Mouse (Mus musculus) large intestine, adult 2 months (tissue): ENCODE measurements around the gene Hist1h2ap. TPM values are rescaled to one million over a fixed set of nuclear protein-coding genes. Genes with fewer than 3 reads are reported as not detected.
A peak's percentile ranks its signal among the peaks of the same experiment; 100 is the strongest.
"Not testable (repeated sequence)": the region's sequence is repeated elsewhere in the genome, so short reads cannot be mapped to it uniquely, and the experiment has no call there.

Source experiments
- DNase-seq: peaks from one replicate; pipeline ENCODE4 v3.0.0-alpha.2; 2012; ENCODE audit warnings: low read depth, low spot score
- WGBS: fragments of 180-500 bp; shearing (Covaris S2); methylation state at CpG from one replicate; pipeline ENCODE4 v1.1.7; 2018; 5-methylcytosine and 5-hydroxymethylcytosine counted together
- polyA plus RNA-seq: library from polyadenylated mRNA; depleted of rRNA; stranded (reverse); fragments of >200 nt; gene quantifications from 2 replicates; pipeline ENCODE4 v1.2.3, GENCODE M21; 2012; rRNA removed

The Hist1h2ap gene
- 253 and 504 TPM in 2 replicates for polyA plus RNA-seq

- not testable (repeated sequence) for DNase-seq
- no CpG with 5 or more reads among the region's 24 CpGs for WGBS
Measured at GRCm38 (mm10) chr13:21833461-21833860, at the start of gene Hist1h2ap, which contains the start of gene Hist1h2br. Gene Hist1h2ap, minus strand, starts transcription at chr13:21833507. Gene Hist1h2br, plus strand, starts transcription at chr13:21833743.

GRCm38 (mm10) chr13:21882760-21883405 is 49.6 kb upstream of the Hist1h2ap start:
- WGBS: 8% methylated on average over 13 of the region's 13 CpGs
- DNase-seq: peak; percentile 7

GRCm38 (mm10) chr13:21881878-21882669 is 48.8 kb upstream of the Hist1h2ap start:
- WGBS: 19% methylated on average over 27 of the region's 27 CpGs
- no peak for DNase-seq

- WGBS: 82% methylated on average over 6 of the region's 6 CpGs
- DNase-seq: no peak
Measured at GRCm38 (mm10) chr13:21880735-21881134, 47.4 kb upstream of the Hist1h2ap start.

- not testable (repeated sequence) for DNase-seq
- 25% methylated on average over 3 of the region's 3 CpGs for WGBS
Measured at GRCm38 (mm10) chr13:21865503-21865902, 32.2 kb upstream of the Hist1h2ap start.

GRCm38 (mm10) chr13:21861608-21862007 is 28.3 kb upstream of the Hist1h2ap start:
- 40% methylated on average over 5 of the region's 5 CpGs for WGBS

GRCm38 (mm10) chr13:21855698-21856162 is 22.4 kb upstream of the Hist1h2ap start:
- 12% methylated on average over 15 of the region's 15 CpGs for WGBS
- peak; percentile 8 for DNase-seq

More at GRCm38 (mm10) chr13:21861608-21862007, 28.3 kb upstream of the Hist1h2ap start:
- no peak for DNase-seq

GRCm38 (mm10) chr13:21855146-21855545 is 21.8 kb upstream of the Hist1h2ap start:
- peak; percentile 13 for DNase-seq
- 8% methylated on average over 11 of the region's 11 CpGs for WGBS

GRCm38 (mm10) chr13:21852215-21852945 is 19.1 kb upstream of the Hist1h2ap start:
- DNase-seq: no peak
- WGBS: 22% methylated on average over 3 of the region's 3 CpGs

- WGBS: 74% methylated on average over 1 of the region's 1 CpGs
Measured at GRCm38 (mm10) chr13:21850696-21851095, 17.4 kb upstream of the Hist1h2ap start.

GRCm38 (mm10) chr13:21847883-21848282 is 14.6 kb upstream of the Hist1h2ap start:
- DNase-seq: no peak
- 55% methylated on average over 8 of the region's 8 CpGs for WGBS

More at GRCm38 (mm10) chr13:21850696-21851095, 17.4 kb upstream of the Hist1h2ap start:
- DNase-seq: not testable (repeated sequence)

GRCm38 (mm10) chr13:21846356-21846755 is 13.0 kb upstream of the Hist1h2ap start:
- DNase-seq: not testable (repeated sequence)

GRCm38 (mm10) chr13:21840508-21840907 is 7.2 kb upstream of the Hist1h2ap start:
- no CpG with 5 or more reads among the region's 4 CpGs for WGBS
- DNase-seq: not testable (repeated sequence)

- under 1% methylated on average over 27 of the region's 58 CpGs for whole genome bisulfite sequencing
- not testable (repeated sequence) for DNase-seq
Measured at GRCm38 (mm10) chr13:21831418-21832394, 1.6 kb downstream of the Hist1h2ap start, which contains the start of gene Hist1h4n. Gene Hist1h4n, minus strand, starts transcription at chr13:21832196.

GRCm38 (mm10) chr13:21830344-21830743 is 3.0 kb downstream of the Hist1h2ap start:
- 94% methylated on average over 10 of the region's 10 CpGs for WGBS
- DNase-seq: no peak

GRCm38 (mm10) chr13:21828511-21828910 is 4.8 kb downstream of the Hist1h2ap start:
- 33% methylated on average over 3 of the region's 3 CpGs for WGBS
- DNase-seq: peak; percentile 25

GRCm38 (mm10) chr13:21820082-21820890 is 13.0 kb downstream of the Hist1h2ap start:
- WGBS: 62% methylated on average over 7 of the region's 16 CpGs

GRCm38 (mm10) chr13:21812092-21812491 is 21.2 kb downstream of the Hist1h2ap start:
- under 1% methylated on average over 14 of the region's 14 CpGs for WGBS

More at GRCm38 (mm10) chr13:21820082-21820890, 13.0 kb downstream of the Hist1h2ap start:
- not testable (repeated sequence) for DNase-seq

More at GRCm38 (mm10) chr13:21812092-21812491, 21.2 kb downstream of the Hist1h2ap start:
- not testable (repeated sequence) for DNase-seq
